Mouse (Mus musculus) CH12.LX (cell line): ENCODE results near the gene Dpp6. TPM values are rescaled to one million over a fixed set of nuclear protein-coding genes. Genes with fewer than 3 reads are reported as not detected.

Source experiments
- DNase-seq: peaks from one replicate; pipeline ENCODE4 v3.0.0-alpha.2; 2013; ENCODE audit errors: extremely low read depth
- H3K27ac ChIP-seq: 2 replicates; pipeline ENCODE4 v1.5.1; 2012; ENCODE audit warnings: low read depth, mild to moderate bottlenecking, control low read depth, moderate library complexity; ENCODE audit not compliant: insufficient read depth
- H3K27me3 ChIP-seq: replicated peaks from 2 replicates; pipeline ENCODE3; 2012; ENCODE audit warnings: inconsistent platforms
- H3K36me3 ChIP-seq, 2 experiments: replicated peaks in 1 of 2; 2 replicates each; pipeline versions ENCODE3 to v1.6.1; 2012; ENCODE audit warnings: inconsistent platforms in 1 of 2, low read length in 1 of 2, mild to moderate bottlenecking in 1 of 2, mixed read lengths in 1 of 2, moderate library complexity in 1 of 2; ENCODE audit not compliant: control insufficient read depth in 1 of 2, insufficient read depth in 1 of 2
- H3K4me1 ChIP-seq, 2 experiments: 2 replicates each; pipeline ENCODE4 v1.6.1; 2012; ENCODE audit warnings: inconsistent platforms in 1 of 2, moderate library complexity in 1 of 2; ENCODE audit not compliant: insufficient read depth in 2 of 2, control insufficient read depth in 1 of 2
- H3K4me2 ChIP-seq: 2 replicates; pipeline ENCODE4 v1.6.1; 2012; ENCODE audit warnings: low read depth, mild to moderate bottlenecking, control low read depth; ENCODE audit not compliant: poor library complexity, insufficient read depth, severe bottlenecking
- H3K4me3 ChIP-seq, 3 experiments: fragments of 150-350 bp in 1 of 3; sonication (generic) in 1 of 3; replicated peaks in 1 of 3; 2 replicates each; pipeline versions ENCODE3 to v1.5.1; 2011 to 2012; ENCODE audit warnings: low read depth in 2 of 3, low read length in 2 of 3, mild to moderate bottlenecking in 2 of 3, moderate library complexity in 2 of 3, control low read depth in 1 of 3, improper control_type of control experiment in 1 of 3, inconsistent platforms in 1 of 3, mixed read lengths in 1 of 3; ENCODE audit not compliant: poor library complexity in 1 of 3
- H3K79me2 ChIP-seq: replicated peaks from 2 replicates; pipeline ENCODE4 v1.6.1; 2012; ENCODE audit warnings: mild to moderate bottlenecking, moderate library complexity; ENCODE audit not compliant: control insufficient read depth, poor library complexity, insufficient read depth, severe bottlenecking; ENCODE audit errors: extremely low read depth
- H3K9ac ChIP-seq: 2 replicates; pipeline ENCODE4 v1.6.1; 2012; ENCODE audit warnings: low read depth, mild to moderate bottlenecking, control low read depth, moderate library complexity; ENCODE audit not compliant: insufficient read depth
- H3K9me3 ChIP-seq: replicated peaks from 2 replicates; pipeline ENCODE3; 2012; ENCODE audit warnings: low read length, inconsistent platforms, mixed read lengths
- BHLHE40 ChIP-seq: IDR thresholded peaks from 2 replicates; pipeline ENCODE4 v1.6.1; 2011; ENCODE audit warnings: mild to moderate bottlenecking, low read depth, low read length, improper control_type of control experiment
- CHD1 ChIP-seq: IDR thresholded peaks from 2 replicates; pipeline ENCODE4 v1.6.1; 2012; ENCODE audit warnings: low read depth, low read length, improper control_type of control experiment, inconsistent platforms
- CHD2 ChIP-seq: IDR thresholded peaks from 2 replicates; pipeline ENCODE4 v1.6.1; 2011; ENCODE audit warnings: low read length, improper control_type of control experiment
- CTCF ChIP-seq, 2 experiments: IDR thresholded peaks in 1 of 2; conservative IDR thresholded peaks in 1 of 2; 2 replicates each; pipeline ENCODE4 v1.5.1; 2011 to 2012; ENCODE audit warnings: low read depth in 2 of 2, low read length in 2 of 2, improper control_type of control experiment in 1 of 2, inconsistent platforms in 1 of 2, mild to moderate bottlenecking in 1 of 2, moderate library complexity in 1 of 2
- E2F4 ChIP-seq: IDR thresholded peaks from 2 replicates; pipeline ENCODE4 v1.6.1; 2011; ENCODE audit warnings: low read depth, low read length, improper control_type of control experiment; ENCODE audit not compliant: insufficient replicate concordance
- EP300 ChIP-seq: IDR thresholded peaks from 2 replicates; pipeline ENCODE4 v1.6.1; 2011; ENCODE audit warnings: low read length, improper control_type of control experiment
- ETS1 ChIP-seq: conservative IDR thresholded peaks from 2 replicates; pipeline ENCODE4 v1.6.1; 2012; ENCODE audit warnings: low read depth, mild to moderate bottlenecking, inconsistent platforms, low read length, improper control_type of control experiment, moderate library complexity
- GABPA ChIP-seq: IDR thresholded peaks from 2 replicates; pipeline ENCODE4 v1.6.1; 2012; ENCODE audit warnings: low read depth, low read length, improper control_type of control experiment, inconsistent platforms; ENCODE audit not compliant: insufficient replicate concordance
- IRF4 ChIP-seq: IDR thresholded peaks from 2 replicates; pipeline ENCODE4 v1.6.1; 2014; ENCODE audit warnings: low read depth, mild to moderate bottlenecking, inconsistent platforms, low read length, improper control_type of control experiment
- KAT2A ChIP-seq: IDR thresholded peaks from 2 replicates; pipeline ENCODE4 v1.6.1; 2012; ENCODE audit warnings: low read length, improper control_type of control experiment, inconsistent platforms; ENCODE audit not compliant: insufficient replicate concordance
- MAFK ChIP-seq: IDR thresholded peaks from 2 replicates; pipeline ENCODE4 v1.6.1; 2011; ENCODE audit warnings: low read length, improper control_type of control experiment; ENCODE audit not compliant: insufficient replicate concordance
- MAX ChIP-seq: IDR thresholded peaks from 2 replicates; pipeline ENCODE4 v1.6.1; 2011; ENCODE audit warnings: low read length, improper control_type of control experiment
- MEF2A ChIP-seq: IDR thresholded peaks from 2 replicates; pipeline ENCODE4 v1.6.1; 2014; ENCODE audit warnings: low read depth, mild to moderate bottlenecking, inconsistent platforms, low read length, improper control_type of control experiment, borderline replicate concordance
- MXI1 ChIP-seq: IDR thresholded peaks from 2 replicates; pipeline ENCODE4 v1.6.1; 2011; ENCODE audit warnings: mild to moderate bottlenecking, low read depth, low read length, improper control_type of control experiment
- MYC ChIP-seq: IDR thresholded peaks from 2 replicates; pipeline ENCODE4 v1.6.1; 2011; ENCODE audit warnings: low read depth, mild to moderate bottlenecking, improper control_type of control experiment, low read length
- NELFE ChIP-seq: IDR thresholded peaks from 2 replicates; pipeline ENCODE4 v1.6.1; 2011; ENCODE audit warnings: low read depth, low read length, improper control_type of control experiment
- NRF1 ChIP-seq: IDR thresholded peaks from 2 replicates; pipeline ENCODE4 v1.6.1; 2014; ENCODE audit warnings: low read depth, mild to moderate bottlenecking, inconsistent platforms, low read length, improper control_type of control experiment, moderate library complexity
- PAX5 ChIP-seq: IDR thresholded peaks from 2 replicates; pipeline ENCODE4 v1.6.1; 2012; ENCODE audit warnings: low read length, inconsistent platforms, mixed read lengths
- POLR2A ChIP-seq: IDR thresholded peaks from 2 replicates; pipeline ENCODE4 v1.6.1; 2011; ENCODE audit warnings: low read depth, mild to moderate bottlenecking, improper control_type of control experiment, low read length
- POLR2AphosphoS2 ChIP-seq: IDR thresholded peaks from 2 replicates; pipeline ENCODE4 v1.6.1; 2011; ENCODE audit warnings: low read depth, low read length, improper control_type of control experiment
- SMC3 ChIP-seq: IDR thresholded peaks from 2 replicates; pipeline ENCODE4 v1.6.1; 2011; ENCODE audit warnings: low read depth, low read length, improper control_type of control experiment
- ZC3H11A ChIP-seq: IDR thresholded peaks from 2 replicates; pipeline ENCODE4 v1.6.1; 2012; ENCODE audit warnings: low read depth, mild to moderate bottlenecking, inconsistent platforms, low read length, improper control_type of control experiment
- ZMIZ1 ChIP-seq: IDR thresholded peaks from 2 replicates; pipeline ENCODE4 v1.6.1; 2012; ENCODE audit warnings: low read depth, mild to moderate bottlenecking, inconsistent platforms, low read length, improper control_type of control experiment
- ZNF384 ChIP-seq: IDR thresholded peaks from 2 replicates; pipeline ENCODE4 v1.6.1; 2012; ENCODE audit warnings: low read depth, low read length, improper control_type of control experiment, inconsistent platforms
- dilution Hi-C: fragments of 300-500 bp; cut with MboI; formaldehyde crosslinking; loops from 2 replicates; pipeline ENCODE4 v1.14.3; 2020; ENCODE audit warnings: low sequenced_read_pairs; ENCODE audit not compliant: extremely low pct_unique_long_range_greater_than_20kb, extremely low pct_ligation_motif_present
- in situ Hi-C: fragments of 300-500 bp; cut with MboI; formaldehyde crosslinking; loops from 3 replicates; pipeline ENCODE4 v1.14.3; 2019; ENCODE audit warnings: low sequenced_read_pairs, low pct_ligation_motif_present, low pct_unique_long_range_greater_than_20kb, mixed read lengths
- polyA plus RNA-seq: library from polyadenylated mRNA; unstranded; fragments of >175 nt; gene quantifications from 2 replicates; pipeline ENCODE4 v1.2.1, GENCODE M21; 2012; ENCODE audit warnings: low read depth; ENCODE audit not compliant: insufficient read length
- total RNA-seq, 2 experiments: library from RNA; depleted of rRNA; stranded (reverse); fragments of 300-350 nt in 1 of 2; fragments of >200 nt in 1 of 2; gene quantifications; 2 replicates each; pipeline ENCODE4 v1.2.3; 2012 to 2014

The Dpp6 gene
- total and polyA plus RNA-seq, 3 experiments, result not detected

GRCm38 (mm10) chr5:27147397-27147945, 330.5 kb downstream of the Dpp6 start:
- H3K79me2 ChIP-seq, result no peaks in the 10 kb centered on the region
- dilution Hi-C loops (no loop called here), in situ Hi-C loops (no loop called here)
- H3K9ac ChIP-seq, result no peak overlapping the region
- no peak for DNase-seq
- no peak overlapping the region for H3K27ac ChIP-seq
- H3K36me3 ChIP-seq, result no peaks in the 10 kb centered on the region
- no peaks in the 10 kb centered on the region for H3K27me3 ChIP-seq
- H3K4me1 ChIP-seq, result no peaks in the 10 kb centered on the region
- TF ChIP-seq EP300, result no peak
- TF ChIP-seq ZMIZ1, result no peak
- TF ChIP-seq BHLHE40, result no peak
- TF ChIP-seq POLR2AphosphoS2, result no peak
- TF ChIP-seq CHD2, result no peak
- no peak for TF ChIP-seq MAFK
- no peak for TF ChIP-seq POLR2A
- no peak for TF ChIP-seq ETS1
- TF ChIP-seq NRF1, result no peak
- no peak for TF ChIP-seq GABPA
- no peak for TF ChIP-seq MEF2A
- no peak for TF ChIP-seq NELFE
- TF ChIP-seq MXI1, result no peak
- TF ChIP-seq CTCF (conservative IDR thresholded peaks at IDR 0.05 in 1 of 2, IDR thresholded peaks at IDR 0.05 in 1 of 2; ENCODE audit: low read depth in 2 of 2, low read length in 2 of 2), result no peak
- TF ChIP-seq ZNF384, result no peak
- no peak for TF ChIP-seq MYC
- TF ChIP-seq ZC3H11A, result no peak
- TF ChIP-seq CHD1, result no peak
- no peak for TF ChIP-seq PAX5
- TF ChIP-seq SMC3, result no peak
- peaks cover 37% of the 10 kb centered on the region for H3K9me3 ChIP-seq
- no peak overlapping the region for H3K4me3 ChIP-seq
- no peak overlapping the region for H3K4me2 ChIP-seq

DNA sequence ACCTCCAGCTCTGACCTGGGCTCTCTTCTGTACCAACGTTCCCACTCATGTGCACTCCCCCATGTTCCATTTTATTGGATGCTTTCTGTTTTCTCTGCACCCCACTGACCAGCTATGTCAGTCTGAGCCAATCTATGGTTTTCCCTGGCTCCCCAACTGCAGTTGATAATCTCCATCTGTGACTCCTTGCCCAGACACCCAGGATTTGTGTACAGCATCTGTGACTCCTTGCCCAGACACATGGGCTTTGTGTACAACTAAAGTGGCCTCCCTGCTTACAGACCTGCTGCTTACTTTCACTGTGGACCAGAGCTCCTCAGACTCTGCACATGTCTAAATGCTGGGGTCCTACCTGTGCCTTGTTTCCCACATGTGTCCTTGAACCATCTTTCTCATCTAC, 334.0 kb downstream of the Dpp6 start:
- H3K27ac ChIP-seq, result no peak overlapping the region
- in situ Hi-C loops (no loop called here), dilution Hi-C loops (no loop called here)
- H3K9ac ChIP-seq, result no peak overlapping the region
- H3K4me3 ChIP-seq, result no peak overlapping the region
- H3K36me3 ChIP-seq, result no peaks in the 10 kb centered on the region
- DNase-seq, result no peak
- no peak overlapping the region for H3K4me2 ChIP-seq
- no peaks in the 10 kb centered on the region for H3K27me3 ChIP-seq
- TF ChIP-seq MAX (no peak), KAT2A (no peak), E2F4 (no peak), CHD2 (no peak), IRF4 (no peak), POLR2A (no peak)
- no peaks in the 10 kb centered on the region for H3K79me2 ChIP-seq
- peaks cover 45% of the 10 kb centered on the region for H3K9me3 ChIP-seq
- H3K4me1 ChIP-seq, result no peaks in the 10 kb centered on the region
